Mouse (Mus musculus) natural killer cell, adult 2 months (primary cell): ENCODE results near the gene Slc1a1.

ENCODE experiments used
- DNase-seq, 2 experiments: peaks; one replicate each; pipeline ENCODE4 v3.0.0; 2022; ENCODE audit warnings: low spot score in 2 of 2

Slc1a1 gene

GRCm38 (mm10) chr19:28834798-28835499, at the start of gene Slc1a1:
TSS of gene Slc1a1 (plus strand) at chr19:28835049.
- DNase-seq = peak; percentile 1 to 2

- DNase-seq = no peak
Observed at GRCm38 (mm10) chr19:28790196-28790595, 44.7 kb upstream of the Slc1a1 start.

GRCm38 (mm10) chr19:28793307-28793706, 41.5 kb upstream of the Slc1a1 start:
- no peak for DNase-seq

GRCm38 (mm10) chr19:28796146-28796848, 38.6 kb upstream of the Slc1a1 start:
- DNase-seq = no peak

GRCm38 (mm10) chr19:28796966-28797365, 37.9 kb upstream of the Slc1a1 start:
- DNase-seq = no peak

GRCm38 (mm10) chr19:28797611-28798010, 37.2 kb upstream of the Slc1a1 start:
- DNase-seq = no peak

GRCm38 (mm10) chr19:28800448-28800847, 34.4 kb upstream of the Slc1a1 start:
- DNase-seq = no peak

GRCm38 (mm10) chr19:28806276-28806675, 28.6 kb upstream of the Slc1a1 start:
- no peak for DNase-seq

- DNase-seq = no peak
Observed at GRCm38 (mm10) chr19:28806821-28807496, 27.9 kb upstream of the Slc1a1 start.

- DNase-seq = no peak
Observed at GRCm38 (mm10) chr19:28807497-28807871, 27.4 kb upstream of the Slc1a1 start.

- DNase-seq = no peak
Observed at GRCm38 (mm10) chr19:28818286-28818685, 16.6 kb upstream of the Slc1a1 start.

GRCm38 (mm10) chr19:28827697-28828328, 7.0 kb upstream of the Slc1a1 start:
- DNase-seq = no peak

GRCm38 (mm10) chr19:28831324-28831723, 3.5 kb upstream of the Slc1a1 start:
- no peak for DNase-seq

- no peak for DNase-seq
Observed at GRCm38 (mm10) chr19:28832605-28833004, 2.2 kb upstream of the Slc1a1 start.

- no peak for DNase-seq
Observed at GRCm38 (mm10) chr19:28834388-28834787, 461 bp upstream of the Slc1a1 start.

GRCm38 (mm10) chr19:28835500-28835864, 633 bp downstream of the Slc1a1 start:
- no peak for DNase-seq

- DNase-seq = no peak
Observed at GRCm38 (mm10) chr19:28836116-28836515, 1.3 kb downstream of the Slc1a1 start.

GRCm38 (mm10) chr19:28836651-28837410, 2.0 kb downstream of the Slc1a1 start:
- DNase-seq = no peak

- no peak for DNase-seq
Observed at GRCm38 (mm10) chr19:28838796-28839195, 3.9 kb downstream of the Slc1a1 start.

GRCm38 (mm10) chr19:28844946-28845710, 10.3 kb downstream of the Slc1a1 start:
- DNase-seq = no peak

- no peak for DNase-seq
Observed at GRCm38 (mm10) chr19:28850510-28850909, 15.7 kb downstream of the Slc1a1 start.
